Mouse (Mus musculus): ENCODE results near the gene Aff1.

GRCm38 (mm10) chr5:103725268-103726149 is 33.3 kb downstream of the Aff1 start:
- TF ChIP-seq EP300 (IDR thresholded peaks at IDR 0.05; ENCODE audit: low read depth) (no peak), CTCF (IDR thresholded peaks at IDR 0.05; ENCODE audit: low read depth) (no peak)

All from liver, embryonic 14.5 days (tissue).